Mouse (Mus musculus) skeletal muscle tissue, adult 2 months (tissue): ENCODE measurements at regions not wholly inside any gene's neighbourhood (a gene's known extent, or its start where the extent isn't known, plus 50 kb on each side); places are given as distances from the start of the nearest gene placed in this dataset.

Experiments used
- DNase-seq: peaks from one replicate; pipeline ENCODE4 v3.0.0-alpha.2; 2012; ENCODE audit warnings: low read depth, low spot score

DNA sequence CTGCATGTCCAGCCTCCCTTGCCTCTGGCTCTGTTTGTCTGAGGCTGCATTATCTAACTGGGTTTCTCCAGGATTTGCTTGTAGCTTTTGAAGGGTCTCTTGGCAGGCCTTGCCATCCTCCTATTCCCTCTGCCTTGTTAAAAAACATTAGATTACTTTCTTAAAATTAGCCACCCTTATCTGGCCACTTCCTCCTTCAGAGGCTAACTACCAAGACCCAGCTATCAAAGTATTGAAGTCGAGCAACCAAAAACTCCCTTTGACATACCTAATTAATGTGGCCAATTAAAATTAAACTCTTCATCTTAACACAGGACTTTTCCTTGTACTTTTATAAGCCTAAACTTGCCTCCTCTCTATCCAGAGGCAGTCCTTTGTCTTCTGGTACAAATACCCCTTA is 66.3 kb upstream of the Kif2a start:
- DNase-seq = no peak

DNA sequence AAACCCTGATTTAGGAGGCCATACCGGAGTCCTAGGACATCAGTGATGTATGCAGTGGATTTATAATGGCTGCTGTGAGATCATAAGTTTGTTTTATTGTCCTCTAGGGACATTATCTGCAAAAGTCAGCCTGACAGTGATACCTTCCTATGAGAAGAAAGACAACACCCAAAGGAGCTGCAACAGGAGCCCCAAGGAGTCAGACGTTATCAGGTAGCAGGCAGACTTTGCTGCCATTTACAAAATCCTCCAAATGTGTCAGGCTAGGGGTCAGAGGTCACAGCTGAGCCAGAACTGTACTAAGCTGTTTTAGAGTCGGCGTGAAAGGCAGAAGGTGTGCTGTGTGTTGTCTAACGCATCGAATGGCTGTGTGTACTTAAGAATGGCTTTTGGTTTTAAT is 65.4 kb upstream of the Kif2a start:
- no peak for DNase-seq

DNA sequence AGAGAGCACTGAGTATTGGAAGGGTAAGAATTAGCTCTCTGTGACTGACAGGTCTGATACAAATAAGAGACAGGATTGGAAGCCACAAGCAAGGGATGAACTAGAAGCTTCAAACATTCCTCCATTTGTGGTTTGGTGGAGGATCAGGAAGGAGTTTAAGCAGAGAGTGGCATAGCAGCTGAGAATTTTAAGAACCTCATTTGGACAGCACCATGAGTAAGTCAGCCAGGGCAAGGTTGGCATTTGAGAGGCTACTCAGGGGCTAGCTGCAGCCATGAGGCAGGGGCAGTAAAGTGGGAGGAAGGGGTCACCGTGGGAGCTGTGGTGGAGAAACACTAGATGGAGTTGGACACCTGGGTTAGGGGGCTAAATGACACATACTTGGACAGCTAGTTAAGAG is 56.2 kb upstream of the Kif2a start:
- no peak for DNase-seq

DNA sequence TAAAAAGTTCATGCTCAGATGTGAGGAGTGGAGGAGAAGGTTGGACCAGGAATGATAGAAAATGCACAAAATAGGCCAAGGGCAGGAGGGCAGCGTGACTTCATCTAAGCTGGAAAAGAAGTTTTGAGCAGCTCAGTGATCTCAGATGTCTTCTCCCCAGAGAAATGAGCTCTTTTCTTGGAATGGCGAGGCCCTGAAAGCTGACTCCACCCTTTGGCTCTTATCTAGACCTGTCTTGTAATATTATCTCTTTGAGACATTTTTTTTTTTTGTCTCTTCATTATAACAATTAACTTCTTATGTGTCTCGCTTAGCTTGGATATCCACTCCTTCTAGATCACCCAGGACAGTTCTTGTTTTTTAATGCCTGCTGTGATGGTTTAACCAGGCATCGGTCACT is 53.0 kb upstream of the Kif2a start:
- DNase-seq = peak; percentile 66

DNA sequence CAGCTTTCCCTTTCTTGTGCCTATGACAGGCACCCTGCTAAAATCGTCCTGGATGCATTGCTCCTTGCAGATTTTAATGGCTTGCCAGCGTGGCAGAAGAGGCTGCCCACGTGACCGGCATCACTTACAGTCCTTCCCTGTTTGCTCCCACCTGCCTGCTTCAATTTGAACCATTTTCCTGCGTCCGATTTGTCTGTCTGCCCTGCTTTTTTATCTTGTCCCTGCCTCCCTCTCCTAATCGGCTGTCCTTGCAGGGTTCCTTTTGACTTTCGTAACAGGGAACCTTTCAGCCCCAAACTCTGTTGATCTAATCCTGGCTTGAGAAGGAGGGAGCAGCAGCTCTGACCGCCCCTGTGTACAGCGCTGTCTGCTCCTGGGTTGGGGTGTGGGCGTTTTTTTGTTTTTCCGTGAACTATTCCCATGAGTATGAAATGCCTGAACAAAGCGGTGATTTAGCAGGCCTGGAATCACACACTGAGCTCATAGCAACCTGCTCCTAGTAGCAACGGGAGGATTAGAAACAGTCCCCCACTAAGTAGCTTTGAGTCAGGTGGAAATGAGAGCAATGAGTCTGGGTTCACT is 51.2 kb upstream of the Kif2a start:
- DNase-seq = peak; percentile 65

DNA sequence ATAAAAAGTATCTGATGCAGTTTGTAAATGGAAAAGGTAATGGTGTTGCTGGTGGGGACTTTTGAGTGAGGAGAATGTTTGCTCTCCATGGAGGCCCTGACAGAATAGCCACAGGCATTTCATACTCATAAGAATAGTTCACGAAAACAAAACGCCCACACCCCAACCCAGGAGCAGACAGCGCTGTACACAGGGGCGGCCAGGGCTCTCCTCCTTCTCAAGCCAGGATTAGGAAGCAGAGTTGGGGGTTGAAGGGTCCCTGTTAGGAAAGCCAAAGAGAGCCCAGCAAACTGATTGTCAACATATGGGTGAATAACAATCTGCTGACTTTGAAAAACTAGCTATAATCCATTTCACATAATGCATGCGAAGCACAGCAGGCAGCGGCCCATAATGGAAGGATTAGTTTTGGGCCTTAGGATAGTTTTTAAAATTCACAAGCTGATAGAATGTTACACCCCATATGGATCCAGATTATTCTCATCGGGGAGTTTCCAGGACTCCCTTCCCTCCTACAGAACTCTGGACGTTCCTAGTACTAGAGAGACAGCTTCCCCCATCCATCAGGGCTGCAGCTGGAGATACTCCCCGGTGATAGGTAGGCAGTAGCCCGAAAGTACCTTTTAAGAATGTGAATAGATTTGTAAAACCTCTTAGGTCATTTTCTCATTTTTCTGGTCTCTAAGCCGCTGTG is 50.6 kb upstream of the Kif2a start:
- DNase-seq = no peak
